Mouse (Mus musculus): ENCODE data around the gene Crtc3. TPM values are rescaled to one million over a fixed set of nuclear protein-coding genes. Genes with fewer than 3 reads are reported as not detected.

Crtc3 gene
- polyA plus RNA-seq (2012; rRNA removed): 2.1 and 2.3 TPM in 2 replicates

DNA sequence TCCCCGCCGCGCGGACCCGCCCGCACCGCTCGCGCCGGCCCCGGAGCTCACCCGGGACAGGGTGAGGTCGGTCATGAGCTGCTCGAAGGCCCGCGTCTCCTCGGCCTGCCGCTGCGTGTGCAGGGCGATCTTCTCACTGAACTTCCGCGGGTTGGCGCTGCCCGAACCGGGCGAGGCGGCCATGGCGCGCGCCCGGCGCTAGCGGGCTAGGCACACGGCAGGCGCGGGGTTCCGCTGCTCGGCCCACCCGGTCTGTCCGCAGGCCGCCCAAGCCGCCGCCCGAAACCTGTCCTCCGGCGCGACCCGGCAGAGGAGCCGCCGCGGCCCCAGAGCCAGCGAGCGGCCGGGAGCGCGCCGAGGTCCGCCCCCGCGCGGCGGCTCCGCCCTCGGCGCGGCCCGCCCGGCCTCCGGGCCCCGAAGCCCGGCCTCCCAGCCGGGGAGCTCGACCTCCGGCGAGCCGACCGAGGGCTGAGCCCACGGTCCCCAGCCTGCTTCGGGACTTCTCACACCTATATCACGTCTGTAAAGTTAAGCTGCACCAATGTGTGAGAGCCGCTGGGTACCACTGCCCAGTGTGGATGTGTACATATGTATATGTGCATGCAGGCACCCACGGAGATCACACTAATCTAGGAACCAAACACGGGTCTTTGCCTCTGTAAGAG is at the start of gene Crtc3:
Gene Crtc3, minus strand, starts transcription at position 322 of the 665 bp plus-strand sequence.

Other genes starting within 250 kb of the Crtc3 start
- 9.6 and 11.2 TPM in 2 replicates for gene Blm, start 153.8 kb downstream of the Crtc3 start, polyA plus RNA-seq (2012; rRNA removed)
- 8.0 and 9.1 TPM in 2 replicates for gene Iqgap1, start 137.1 kb upstream of the Crtc3 start, polyA plus RNA-seq (2012; rRNA removed)
- 3.1 and 4.0 TPM in 2 replicates for gene Zscan2, start 172.0 kb upstream of the Crtc3 start, polyA plus RNA-seq (2012; rRNA removed)
- gene Wdr73, start 212.4 kb upstream of the Crtc3 start, polyA plus RNA-seq (2012; rRNA removed): 8.7 and 8.8 TPM in 2 replicates
- gene Nmb, start 216.2 kb upstream of the Crtc3 start, polyA plus RNA-seq (2012; rRNA removed): 1.2 and 1.3 TPM in 2 replicates

Data from liver, embryonic 18 days (tissue).